Mouse (Mus musculus): ENCODE measurements at regions not wholly inside any gene's neighbourhood (a gene's known extent, or its start where the extent isn't known, plus 50 kb on each side); places are given as distances from the start of the nearest gene placed in this dataset.

- no peaks in the 10 kb centered on the region for H3K36me3 ChIP-seq (ENCODE audit: insufficient read depth)
- peaks cover 8% of the 10 kb centered on the region; the same call in 1 of the 2 replicates for H3K4me1 ChIP-seq (ENCODE audit: insufficient read depth)
- no peak overlapping the region for H3K4me3 ChIP-seq (ENCODE audit: low read depth, low read length)
- no peak overlapping the region for H3K4me2 ChIP-seq
- WGBS: 59% methylated on average over 5 of the region's 5 CpGs
- H3K27ac ChIP-seq (ENCODE audit: low read depth): no peak overlapping the region
- no peaks in the 10 kb centered on the region for H3K9me3 ChIP-seq (ENCODE audit: low read depth, low read length)
- ATAC-seq (ENCODE audit: insufficient read depth) (no peak), DNase-seq (no peak)
- no peaks in the 10 kb centered on the region for H3K27me3 ChIP-seq (ENCODE audit: insufficient read depth, low read length)
- no peak overlapping the region for H3K9ac ChIP-seq
- no peak for TF ChIP-seq CTCF (IDR thresholded peaks at IDR 0.05; ENCODE audit: low read depth)
These were observed 53.2 kb upstream of the Ddah1 start for GRCm38 (mm10) chr3:145705317-145705716.

GRCm38 (mm10) chr3:145704054-145704453 lies 54.3 kb upstream of the Ccn1 start:
- H3K27me3 ChIP-seq (ENCODE audit: insufficient read depth, low read length): no peaks in the 10 kb centered on the region
- WGBS: 36% methylated on average over 9 of the region's 9 CpGs
- H3K4me2 ChIP-seq: no peak overlapping the region
- DNase-seq (no peak), ATAC-seq (ENCODE audit: insufficient read depth) (no peak)
- H3K36me3 ChIP-seq (ENCODE audit: insufficient read depth): no peaks in the 10 kb centered on the region
- no peaks in the 10 kb centered on the region for H3K9me3 ChIP-seq (ENCODE audit: low read depth, low read length)
- no peak overlapping the region for H3K27ac ChIP-seq (ENCODE audit: low read depth)
- H3K9ac ChIP-seq: no peak overlapping the region
- H3K4me3 ChIP-seq (ENCODE audit: low read depth, low read length): no peak overlapping the region
- no peak for TF ChIP-seq CTCF (IDR thresholded peaks at IDR 0.05; ENCODE audit: low read depth)
- H3K4me1 ChIP-seq (ENCODE audit: insufficient read depth): peaks cover 8% of the 10 kb centered on the region; the same call in 1 of the 2 replicates

- WGBS: 11% methylated on average over 11 of the region's 11 CpGs
- Histone ChIP-seq H3K4me3 (ENCODE audit: low read depth, low read length) (no peak overlapping the region), H3K4me2 (peak overlapping the region; percentile 13; the same call in 1 of the 2 replicates), H3K36me3 (ENCODE audit: insufficient read depth) (no peaks in the 10 kb centered on the region), H3K27me3 (ENCODE audit: insufficient read depth, low read length) (no peaks in the 10 kb centered on the region), H3K4me1 (ENCODE audit: insufficient read depth) (peaks cover 8% of the 10 kb centered on the region; the same call in 1 of the 2 replicates), H3K27ac (ENCODE audit: low read depth) (peak overlapping the region; percentile 82), H3K9ac (no peak overlapping the region), H3K9me3 (ENCODE audit: low read depth, low read length) (no peaks in the 10 kb centered on the region)
- TF ChIP-seq CTCF (IDR thresholded peaks at IDR 0.05; ENCODE audit: low read depth): no peak
- DNase-seq: peak; percentile 65
- peak; percentile 84 for ATAC-seq (ENCODE audit: insufficient read depth)
These were observed 53.7 kb upstream of the Ccn1 start for GRCm38 (mm10) chr3:145703411-145703924.

- ATAC-seq (ENCODE audit: insufficient read depth) (no peak), DNase-seq (no peak)
- Histone ChIP-seq H3K9ac (no peak overlapping the region), H3K27me3 (ENCODE audit: insufficient read depth, low read length) (no peaks in the 10 kb centered on the region), H3K27ac (ENCODE audit: low read depth) (peak overlapping the region; percentile 82; the same call in 1 of the 2 replicates), H3K4me1 (ENCODE audit: insufficient read depth) (peaks cover 8% of the 10 kb centered on the region; the same call in 1 of the 2 replicates), H3K4me2 (no peak overlapping the region), H3K36me3 (ENCODE audit: insufficient read depth) (no peaks in the 10 kb centered on the region), H3K9me3 (ENCODE audit: low read depth, low read length) (no peaks in the 10 kb centered on the region), H3K4me3 (ENCODE audit: low read depth, low read length) (no peak overlapping the region)
- 57% methylated on average over 5 of the region's 5 CpGs for WGBS
- TF ChIP-seq CTCF (IDR thresholded peaks at IDR 0.05; ENCODE audit: low read depth): no peak
These were observed 53.0 kb upstream of the Ccn1 start for GRCm38 (mm10) chr3:145702739-145703138.

GRCm38 (mm10) chr3:145701945-145702344 lies 52.2 kb upstream of the Ccn1 start:
- TF ChIP-seq CTCF (IDR thresholded peaks at IDR 0.05; ENCODE audit: low read depth): no peak
- DNase-seq (no peak), ATAC-seq (ENCODE audit: insufficient read depth) (no peak)
- WGBS: 70% methylated on average over 6 of the region's 6 CpGs
- H3K36me3 ChIP-seq (ENCODE audit: insufficient read depth): no peaks in the 10 kb centered on the region
- H3K4me1 ChIP-seq (ENCODE audit: insufficient read depth): peaks cover 8% of the 10 kb centered on the region; the same call in 1 of the 2 replicates
- no peaks in the 10 kb centered on the region for H3K27me3 ChIP-seq (ENCODE audit: insufficient read depth, low read length)
- no peak overlapping the region for H3K4me2 ChIP-seq
- H3K9ac ChIP-seq: no peak overlapping the region
- H3K4me3 ChIP-seq (ENCODE audit: low read depth, low read length): no peak overlapping the region
- no peaks in the 10 kb centered on the region for H3K9me3 ChIP-seq (ENCODE audit: low read depth, low read length)
- H3K27ac ChIP-seq (ENCODE audit: low read depth): no peak overlapping the region
